8 mouse cellular contexts compared by ENCODE assay signal in the genomic region with DNA sequence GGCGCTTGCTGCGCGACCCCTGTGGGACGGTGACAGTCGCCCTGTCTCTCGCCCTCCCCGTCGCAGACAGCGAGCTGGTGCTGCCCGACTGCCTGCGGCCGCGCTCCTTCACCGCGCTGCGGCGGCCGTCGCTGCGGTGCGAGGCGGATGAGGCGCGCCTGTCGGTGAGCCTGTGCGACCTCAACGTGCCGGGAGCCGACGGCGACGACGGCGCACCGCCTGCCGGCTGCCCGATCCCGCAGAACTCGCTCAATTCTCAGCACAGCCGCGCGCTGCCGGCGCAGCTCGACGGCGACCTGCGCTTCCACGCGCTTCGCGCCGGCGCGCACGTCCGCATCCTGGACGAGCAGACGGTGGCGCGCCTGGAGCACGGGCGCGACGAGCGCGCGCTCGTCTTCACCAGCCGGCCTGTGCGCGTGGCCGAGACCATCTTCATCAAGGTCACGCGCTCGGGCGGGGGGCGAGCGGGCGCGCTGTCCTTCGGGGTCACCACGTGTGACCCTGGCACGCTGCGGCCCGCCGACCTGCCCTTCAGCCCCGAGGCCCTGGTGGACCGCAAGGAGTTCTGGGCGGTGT.
DNase-seq lines count a peak whose midpoint lies in the region; ATAC-seq and TF ChIP-seq lines count a peak whose summit lies in the region.

No protein-coding gene starts in this region.

- H3K4me3 ChIP-seq in heart, embryonic 13.5 days, result peak overlapping the region; percentile 51
- H3K4me3 ChIP-seq in heart, adult 2 months, result no peak overlapping the region
- H3K4me3 ChIP-seq in ES-E14 (ENCODE audit: insufficient read depth in 1 of 2, low read depth in 1 of 2, low read length in 2 of 2, poor library complexity in 1 of 2, severe bottlenecking in 1 of 2), result peak overlapping the region; percentile 62 to 70
- H3K4me3 ChIP-seq in forebrain, embryonic 14.5 days (ENCODE audit: low read depth, low read length), result peak overlapping the region; percentile 27
- peak overlapping the region; percentile 27 for H3K4me3 ChIP-seq in liver, postnatal 0 days (ENCODE audit: low read depth, low read length)

- no peak for DNase-seq in heart, adult 2 months
- peak; percentile 28 for DNase-seq in ES-E14 (ENCODE audit: low read depth, low spot score)
- DNase-seq in forebrain, embryonic 14.5 days (ENCODE audit: low spot score), result peak; percentile 49
- no peak for DNase-seq in liver, postnatal 0 days
- DNase-seq in cerebellum, adult 9-11 months, result no peak
- no peak for DNase-seq in layer of hippocampus, postnatal 14 days (ENCODE audit: low spot score in 2 of 2)
- DNase-seq in left cerebral cortex, postnatal 36 days (ENCODE audit: low spot score in 2 of 2), result no peak

- H3K9me3 ChIP-seq in heart, embryonic 13.5 days, result 0 out of 2 replicates have a peak, but pooled peaks cover 5% of the 10 kb centered on the region
- no peaks in the 10 kb centered on the region for H3K9me3 ChIP-seq in ES-E14 (ENCODE audit: control insufficient read depth, insufficient read depth, low read depth, low read length)
- no peaks in the 10 kb centered on the region for H3K9me3 ChIP-seq in forebrain, embryonic 14.5 days (replicated peaks; ENCODE audit: control insufficient read depth, low read length)
- no peaks in the 10 kb centered on the region for H3K9me3 ChIP-seq in liver, postnatal 0 days (ENCODE audit: low read length)

- TF ChIP-seq CTCF in heart, adult 2 months (IDR thresholded peaks at IDR 0.05), result no peak
- TF ChIP-seq CTCF in liver, postnatal 0 days (IDR thresholded peaks at IDR 0.05; ENCODE audit: low read depth), result no peak

- 2% methylated on average over 89 of the region's 90 CpGs for WGBS in heart, embryonic 13.5 days
- WGBS in heart, adult 2 months, result 5% methylated on average over 88 of the region's 90 CpGs
- 4% methylated on average over 83 of the region's 90 CpGs for whole genome bisulfite sequencing in forebrain, embryonic 14.5 days
- 3% methylated on average over 81 of the region's 90 CpGs for WGBS in liver, postnatal 0 days (ENCODE audit: insufficient replicate concordance)

- TF ChIP-seq POLR2A in heart, adult 2 months (IDR thresholded peaks at IDR 0.05; ENCODE audit: insufficient read depth, low read depth, low read length), result no peak

- H3K4me2 ChIP-seq in heart, embryonic 13.5 days, result peak overlapping the region; percentile 74
- peak overlapping the region; percentile 50 for H3K4me2 ChIP-seq in forebrain, embryonic 14.5 days (ENCODE audit: low read length)
- H3K4me2 ChIP-seq in liver, postnatal 0 days (ENCODE audit: low read depth, low read length), result peak overlapping the region; percentile 51

- no peak for ATAC-seq in heart, embryonic 13.5 days (ENCODE audit: extremely low read depth, insufficient number of reproducible peaks, low FRiP score, low TSS enrichment)
- peak; percentile 32; the same call in 1 of the 2 replicates for ATAC-seq in forebrain, embryonic 14.5 days
- ATAC-seq in liver, postnatal 0 days, result no peak

- H3K79me2 ChIP-seq in heart, adult 2 months (replicated peaks; ENCODE audit: control insufficient read depth, insufficient read depth, low read length), result no peaks in the 10 kb centered on the region

- no peak for TF ChIP-seq EP300 in heart, adult 2 months (IDR thresholded peaks at IDR 0.05; ENCODE audit: insufficient read depth, low read depth, low read length)
- no peak for TF ChIP-seq EP300 in liver, postnatal 0 days (IDR thresholded peaks at IDR 0.05; ENCODE audit: low read depth)

- peaks cover 9% of the 10 kb centered on the region for H3K4me1 ChIP-seq in heart, embryonic 13.5 days
- no peaks in the 10 kb centered on the region; the same call in 1 of the 2 replicates for H3K4me1 ChIP-seq in heart, adult 2 months (ENCODE audit: control insufficient read depth, insufficient read depth, low read length)
- H3K4me1 ChIP-seq in ES-E14 (ENCODE audit: control insufficient read depth in 2 of 2, insufficient read depth in 2 of 2, low read length in 2 of 2, poor library complexity in 1 of 2), result peaks cover 2 to 9% of the 10 kb centered on the region in 2 experiments; a peak in 2 of 4 replicates
- H3K4me1 ChIP-seq in forebrain, embryonic 14.5 days (ENCODE audit: control insufficient read depth, insufficient read depth, low read length), result 0 out of 2 replicates have a peak, but pooled peaks cover 4% of the 10 kb centered on the region
- H3K4me1 ChIP-seq in liver, postnatal 0 days (ENCODE audit: insufficient read depth), result no peaks in the 10 kb centered on the region; the same call in 1 of the 2 replicates

- no peak overlapping the region for H3K27ac ChIP-seq in heart, embryonic 13.5 days (replicated peaks)
- H3K27ac ChIP-seq in heart, adult 2 months, result no peak overlapping the region
- no peak overlapping the region for H3K27ac ChIP-seq in ES-E14 (ENCODE audit: insufficient read depth, low read depth, low read length, poor library complexity, severe bottlenecking)
- no peak overlapping the region for H3K27ac ChIP-seq in forebrain, embryonic 14.5 days (ENCODE audit: low read depth, low read length)
- H3K27ac ChIP-seq in liver, postnatal 0 days (ENCODE audit: low read depth), result no peak overlapping the region

- no peaks in the 10 kb centered on the region for H3K36me3 ChIP-seq in heart, embryonic 13.5 days
- no peaks in the 10 kb centered on the region for H3K36me3 ChIP-seq in heart, adult 2 months (ENCODE audit: control insufficient read depth, insufficient read depth, low read length)
- H3K36me3 ChIP-seq in ES-E14 (ENCODE audit: control insufficient read depth, insufficient read depth, low read length, poor library complexity, severe bottlenecking), result peaks cover 3% of the 10 kb centered on the region; the same call in 1 of the 2 replicates
- H3K36me3 ChIP-seq in forebrain, embryonic 14.5 days (ENCODE audit: control insufficient read depth, insufficient read depth, low read length), result no peaks in the 10 kb centered on the region
- no peaks in the 10 kb centered on the region for H3K36me3 ChIP-seq in liver, postnatal 0 days (replicated peaks; ENCODE audit: insufficient read depth, low read length)

- peak overlapping the region; percentile 64 for H3K9ac ChIP-seq in heart, embryonic 13.5 days
- no peak overlapping the region for H3K9ac ChIP-seq in heart, adult 2 months (ENCODE audit: low read depth, low read length)
- peak overlapping the region; percentile 65 for H3K9ac ChIP-seq in ES-E14 (ENCODE audit: insufficient read depth, low read depth, low read length, poor library complexity, severe bottlenecking)
- H3K9ac ChIP-seq in forebrain, embryonic 14.5 days (ENCODE audit: low read length), result no peak overlapping the region
- no peak overlapping the region for H3K9ac ChIP-seq in liver, postnatal 0 days (replicated peaks)

- in situ Hi-C loops in ES-E14 (cut with MboI; ENCODE audit: low sequenced_read_pairs in 2 of 2, unreplicated experiment in 2 of 2), result no loop called here

- intact Hi-C loops in heart, adult 2 months (cut with DNase I), result loop anchor here (5.0 kb wide), 1 partner anchor 76 kb away; the partner anchor contains the start of gene Neurl1a
- intact Hi-C loops in left cerebral cortex, postnatal 36 days (cut with DNase I), result no loop called here

- H3K27me3 ChIP-seq in heart, embryonic 13.5 days (replicated peaks), result peaks cover 56% of the 10 kb centered on the region
- H3K27me3 ChIP-seq in heart, adult 2 months (ENCODE audit: control insufficient read depth, insufficient read depth, low read length), result peaks cover 11% of the 10 kb centered on the region
- peaks cover 26% of the 10 kb centered on the region for H3K27me3 ChIP-seq in forebrain, embryonic 14.5 days (replicated peaks; ENCODE audit: control insufficient read depth, insufficient read depth, low read length)
- H3K27me3 ChIP-seq in liver, postnatal 0 days (ENCODE audit: insufficient read depth, low read length), result peaks cover 36% of the 10 kb centered on the region

TF ChIP-seq in ES-E14, 5 proteins besides CTCF, POLR2A, EP300 and RAD21:
- no peak for TF ChIP-seq CHD2 (IDR thresholded peaks at IDR 0.05; ENCODE audit: low read depth, low read length)
- TF ChIP-seq MAFK (IDR thresholded peaks at IDR 0.05; ENCODE audit: insufficient read depth, low read depth, low read length), result no peak
- TF ChIP-seq HCFC1 (IDR thresholded peaks at IDR 0.05; ENCODE audit: borderline replicate concordance, insufficient read depth, low read length), result no peak
- TF ChIP-seq ZC3H11A (IDR thresholded peaks at IDR 0.05; ENCODE audit: borderline replicate concordance, low read depth, low read length), result no peak
- no peak for TF ChIP-seq ZNF384 (IDR thresholded peaks at IDR 0.05; ENCODE audit: low read depth, low read length)

Comparison
In these comparisons a context has a peak if more than half of its experiments do, and no peak if none do; other contexts are left out.
1. H3K9ac ChIP-seq: peak in heart, embryonic 13.5 days (single experiment) and ES-E14 (single experiment); none in heart, adult 2 months (single experiment), forebrain, embryonic 14.5 days (single experiment) and liver, postnatal 0 days (single experiment).
2. DNase-seq: peak in ES-E14 (single experiment) and forebrain, embryonic 14.5 days (single experiment); none in heart, adult 2 months (0 of 2), liver, postnatal 0 days (single experiment), cerebellum, adult 9-11 months (single experiment), layer of hippocampus, postnatal 14 days (0 of 2) and left cerebral cortex, postnatal 36 days (0 of 2).
3. Peak in every context shown above with its lines, with median percentiles within 50 percentile points of each other: H3K4me2 ChIP-seq.